Mouse (Mus musculus) forebrain, embryonic 14.5 days (tissue): ENCODE measurements around the gene Ilvbl. TPM values are rescaled to one million over a fixed set of nuclear protein-coding genes. Genes with fewer than 3 reads are reported as not detected.
A peak's percentile ranks its signal among the peaks of the same experiment; 100 is the strongest.
"Not testable (repeated sequence)": the region's sequence is repeated elsewhere in the genome, so short reads cannot be mapped to it uniquely, and the experiment has no call there.

Source experiments
- ATAC-seq: fragments of 200-750 bp; cut with Nextera tagmentation; 2 replicates; pipeline ENCODE4 v1.8.0; 2017; ENCODE audit warnings: mild to moderate bottlenecking, moderate library complexity
- DNase-seq: peaks from one replicate; pipeline ENCODE4 v3.0.0-alpha.2; 2015; ENCODE audit warnings: low spot score
- H3K27ac ChIP-seq: fragments of 300-500 bp; sonication (generic); 2 replicates; pipeline ENCODE4 v1.5.1; 2014; ENCODE audit warnings: low read depth, mild to moderate bottlenecking, control low read depth, low read length, moderate library complexity
- H3K27me3 ChIP-seq: fragments of 300-500 bp; sonication (generic); replicated peaks from 2 replicates; pipeline ENCODE4 v1.6.1; 2014; ENCODE audit warnings: low read length, control low read depth, mixed read lengths; ENCODE audit not compliant: control insufficient read depth, insufficient read depth
- H3K36me3 ChIP-seq: fragments of 300-500 bp; sonication (generic); 2 replicates; pipeline ENCODE4 v1.6.1; 2014; ENCODE audit warnings: low read length, control low read depth; ENCODE audit not compliant: control insufficient read depth, insufficient read depth
- H3K4me1 ChIP-seq: fragments of 300-500 bp; sonication (generic); 2 replicates; pipeline ENCODE4 v1.6.1; 2014; ENCODE audit warnings: antibody characterized with exemption, low read length, control low read depth; ENCODE audit not compliant: control insufficient read depth, insufficient read depth
- H3K4me2 ChIP-seq: fragments of 300-500 bp; sonication (generic); 2 replicates; pipeline ENCODE4 v1.6.1; 2014; ENCODE audit warnings: mild to moderate bottlenecking, control low read depth, low read length
- H3K4me3 ChIP-seq: fragments of 300-500 bp; sonication (generic); 2 replicates; pipeline ENCODE4 v1.5.1; 2014; ENCODE audit warnings: low read depth, low read length, control low read depth
- H3K9ac ChIP-seq: fragments of 300-500 bp; sonication (generic); 2 replicates; pipeline ENCODE4 v1.6.1; 2014; ENCODE audit warnings: mild to moderate bottlenecking, low read length, control low read depth, moderate library complexity
- H3K9me3 ChIP-seq: fragments of 300-500 bp; sonication (generic); replicated peaks from 2 replicates; pipeline ENCODE4 v1.6.1; 2016; ENCODE audit warnings: low read length, control low read depth, mixed read lengths; ENCODE audit not compliant: control insufficient read depth
- WGBS: fragments of 180-500 bp; shearing (Covaris S2); extraction: QIAGEN DNeasy Blood & Tissue Kit; methylation state at CpG from one replicate; pipeline ENCODE4 v1.1.7; 2014; 5-methylcytosine and 5-hydroxymethylcytosine counted together
- polyA plus RNA-seq: library from polyadenylated mRNA; unstranded; fragments of >200 nt; fragmentation: Nextera tagmentation; extraction: Ambion mirVana; gene quantifications from 2 replicates; pipeline ENCODE4 v1.2.1, GENCODE M21; 2014

Gene Ilvbl
- 29.3 and 32.8 TPM in 2 replicates for polyA plus RNA-seq

DNA sequence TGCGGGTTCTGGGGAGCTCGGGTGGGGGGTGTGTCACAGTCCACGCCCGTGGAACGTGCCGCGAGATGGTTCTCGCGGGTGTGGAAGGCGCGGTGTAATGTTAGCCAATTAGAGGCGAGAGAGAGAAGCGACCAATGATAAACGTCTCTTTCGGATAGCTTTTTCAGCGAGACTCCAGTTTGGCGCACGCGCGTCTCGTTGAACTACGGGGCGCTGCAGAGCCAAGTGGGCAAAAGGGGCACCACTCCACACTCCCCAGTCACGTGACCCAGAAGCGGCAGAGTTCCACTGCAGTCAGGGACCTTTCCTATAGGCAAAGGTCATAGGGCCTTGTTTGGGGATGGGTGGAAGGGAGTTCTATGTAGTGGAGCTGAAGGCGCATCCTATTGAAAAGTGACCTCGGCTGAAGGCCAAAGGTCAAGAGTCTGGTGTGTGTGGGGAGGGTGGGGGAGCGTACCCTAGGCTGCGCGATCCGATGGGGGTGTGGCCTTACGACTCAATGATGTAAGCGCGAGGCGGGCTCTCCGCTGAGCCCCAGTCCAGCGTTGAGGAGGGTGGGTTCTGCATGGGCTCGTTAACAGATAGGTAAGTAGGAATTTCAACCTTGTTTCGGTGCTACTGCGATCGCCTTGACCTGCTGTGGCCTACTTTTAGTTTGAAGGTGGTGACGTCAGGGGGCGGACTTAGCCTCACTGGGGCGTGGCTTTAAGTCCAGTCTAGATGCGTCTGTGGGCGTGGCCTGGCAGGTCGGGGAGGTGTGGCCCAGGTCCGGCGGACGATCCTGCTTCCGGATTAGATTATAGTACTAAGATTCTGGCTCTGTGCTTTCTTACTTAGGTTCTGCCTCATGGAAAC is at the start of gene Ilvbl:
Ilvbl (plus strand) TSS at position 97 of the 855 bp plus-strand sequence.
- WGBS = under 1% methylated on average over 51 of the region's 51 CpGs
- no peaks in the 10 kb centered on the region for H3K27me3 ChIP-seq
- DNase-seq (peak; percentile 97), ATAC-seq (peak; percentile 87)
- H3K4me3 ChIP-seq = peak within 1 kb of the TSS; percentile 54
- H3K4me2 ChIP-seq = peak within 1 kb of the TSS; percentile 74
- 0 out of 2 replicates have a peak, but pooled peaks cover 4% of the 10 kb centered on the region for H3K4me1 ChIP-seq
- H3K36me3 ChIP-seq = peaks cover 7% of the 10 kb centered on the region; the same call in 1 of the 2 replicates
- peak within 1 kb of the TSS; percentile 74 for H3K27ac ChIP-seq
- H3K9ac ChIP-seq = peak within 1 kb of the TSS; percentile 67
- no peaks in the 10 kb centered on the region for H3K9me3 ChIP-seq

DNA sequence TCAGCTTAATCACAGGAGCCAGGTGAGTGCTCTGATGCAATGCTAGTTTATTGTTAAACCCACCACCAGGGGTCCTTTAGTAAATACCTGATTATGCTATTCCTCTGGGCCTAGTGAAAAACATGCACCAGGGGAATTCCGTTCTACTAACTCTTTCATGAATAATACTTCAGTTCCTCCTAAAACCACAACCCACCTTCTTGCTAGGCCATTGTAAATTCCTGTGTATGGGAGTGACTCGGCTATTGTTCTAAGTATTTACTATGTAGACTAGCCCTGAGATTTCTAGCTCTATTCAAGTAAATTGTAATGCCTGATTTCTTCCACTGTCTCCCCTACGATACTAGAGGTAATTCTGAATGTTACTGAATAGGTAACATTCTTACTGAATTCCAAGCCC is 49.1 kb upstream of the Ilvbl start:
- H3K9me3 ChIP-seq, ATAC-seq, DNase-seq, H3K27me3 ChIP-seq, H3K9ac ChIP-seq, H3K4me3 ChIP-seq, H3K4me2 ChIP-seq, H3K36me3 ChIP-seq, H3K27ac ChIP-seq, H3K4me1 ChIP-seq: not testable (repeated sequence)
- 26% methylated on average over 3 of the region's 3 CpGs for WGBS

- Histone ChIP-seq H3K4me3 (no peak overlapping the region), H3K9ac (no peak overlapping the region), H3K4me2 (no peak overlapping the region), H3K9me3 (no peaks in the 10 kb centered on the region), H3K27me3 (no peaks in the 10 kb centered on the region), H3K27ac (no peak overlapping the region), H3K36me3 (no peaks in the 10 kb centered on the region), H3K4me1 (no peaks in the 10 kb centered on the region)
- no peak for DNase-seq
- no peak for ATAC-seq
- 65% methylated on average over 4 of the region's 4 CpGs for WGBS
Measured at GRCm38 (mm10) chr10:78525511-78525910, 48.6 kb upstream of the Ilvbl start.

- 76% methylated on average over 2 of the region's 2 CpGs for WGBS
- Histone ChIP-seq H3K27me3 (no peaks in the 10 kb centered on the region), H3K9me3 (no peaks in the 10 kb centered on the region), H3K36me3 (no peaks in the 10 kb centered on the region), H3K4me1 (no peaks in the 10 kb centered on the region), H3K4me3 (no peak overlapping the region), H3K9ac (no peak overlapping the region), H3K4me2 (no peak overlapping the region), H3K27ac (no peak overlapping the region)
- DNase-seq (no peak), ATAC-seq (no peak)
Measured at GRCm38 (mm10) chr10:78540943-78541342, 33.2 kb upstream of the Ilvbl start.

DNA sequence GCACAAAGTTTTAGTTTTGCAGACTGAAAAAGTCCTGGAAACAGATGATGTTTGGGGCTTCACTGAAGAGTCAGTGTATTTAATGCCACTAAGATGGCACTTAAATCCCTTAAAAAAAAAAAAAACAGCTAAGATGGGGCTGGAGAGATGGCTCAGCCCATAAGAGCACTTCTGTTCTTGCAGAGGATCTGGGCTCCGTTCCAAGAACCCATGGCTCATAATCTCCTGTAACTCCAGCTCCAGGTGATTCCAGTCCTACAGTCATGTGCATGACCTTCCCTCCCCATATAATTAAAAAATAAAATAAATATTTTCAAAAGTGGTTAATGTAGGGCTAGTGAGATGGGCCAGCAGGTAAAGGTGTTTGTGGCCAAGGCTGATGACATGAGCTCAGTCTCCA is 9.1 kb upstream of the Ilvbl start:
- no peaks in the 10 kb centered on the region for H3K27me3 ChIP-seq
- no peak for DNase-seq
- H3K9me3 ChIP-seq = no peaks in the 10 kb centered on the region
- WGBS = 91% methylated on average over 1 of the region's 1 CpGs
- H3K4me2 ChIP-seq = no peak overlapping the region
- H3K36me3 ChIP-seq = no peaks in the 10 kb centered on the region
- H3K27ac ChIP-seq = no peak overlapping the region
- H3K4me3 ChIP-seq = no peak overlapping the region
- ATAC-seq = no peak
- H3K9ac ChIP-seq = no peak overlapping the region
- no peaks in the 10 kb centered on the region for H3K4me1 ChIP-seq

DNA sequence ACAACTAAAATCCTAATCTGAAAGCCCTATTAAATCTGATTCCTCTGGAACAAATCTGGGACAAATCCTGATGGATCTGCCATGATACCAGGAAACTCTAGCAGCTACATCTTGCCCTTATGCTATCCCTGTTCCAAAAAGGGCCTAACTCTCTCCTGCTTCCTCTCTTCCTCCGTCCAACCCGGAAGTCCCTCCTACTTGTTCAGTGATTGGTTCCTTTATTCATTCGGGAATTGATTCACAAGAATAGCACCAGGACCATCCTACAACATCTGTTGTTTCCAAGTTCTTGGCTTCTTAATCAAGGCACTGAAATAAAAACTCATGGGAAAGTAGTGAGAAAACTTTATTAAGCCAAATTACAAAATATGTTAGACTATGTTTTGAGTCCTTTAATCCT is 5.0 kb upstream of the Ilvbl start:
- Histone ChIP-seq H3K4me2 (no peak overlapping the region), H3K4me1 (no peaks in the 10 kb centered on the region), H3K27me3 (no peaks in the 10 kb centered on the region), H3K4me3 (no peak overlapping the region), H3K9me3 (no peaks in the 10 kb centered on the region), H3K36me3 (no peaks in the 10 kb centered on the region), H3K27ac (no peak overlapping the region), H3K9ac (no peak overlapping the region)
- ATAC-seq (no peak), DNase-seq (no peak)
- 85% methylated on average over 3 of the region's 3 CpGs for WGBS

- Histone ChIP-seq H3K4me2 (no peak overlapping the region), H3K27me3 (no peaks in the 10 kb centered on the region), H3K36me3 (no peaks in the 10 kb centered on the region), H3K9ac (no peak overlapping the region), H3K4me1 (no peaks in the 10 kb centered on the region), H3K9me3 (no peaks in the 10 kb centered on the region), H3K27ac (no peak overlapping the region), H3K4me3 (no peak overlapping the region)
- 62% methylated on average over 3 of the region's 3 CpGs for WGBS
- DNase-seq (no peak), ATAC-seq (no peak)
Measured at GRCm38 (mm10) chr10:78569686-78570085, 4.5 kb upstream of the Ilvbl start.

- WGBS = 67% methylated on average over 6 of the region's 6 CpGs
- H3K4me2 ChIP-seq = no peak overlapping the region
- no peaks in the 10 kb centered on the region for H3K36me3 ChIP-seq
- no peak overlapping the region for H3K27ac ChIP-seq
- H3K9me3 ChIP-seq = no peaks in the 10 kb centered on the region
- no peak for ATAC-seq
- no peak for DNase-seq
- no peak overlapping the region for H3K4me3 ChIP-seq
- no peaks in the 10 kb centered on the region for H3K4me1 ChIP-seq
- no peaks in the 10 kb centered on the region for H3K27me3 ChIP-seq
- no peak overlapping the region for H3K9ac ChIP-seq
Measured at GRCm38 (mm10) chr10:78570416-78570815, 3.7 kb upstream of the Ilvbl start.

DNA sequence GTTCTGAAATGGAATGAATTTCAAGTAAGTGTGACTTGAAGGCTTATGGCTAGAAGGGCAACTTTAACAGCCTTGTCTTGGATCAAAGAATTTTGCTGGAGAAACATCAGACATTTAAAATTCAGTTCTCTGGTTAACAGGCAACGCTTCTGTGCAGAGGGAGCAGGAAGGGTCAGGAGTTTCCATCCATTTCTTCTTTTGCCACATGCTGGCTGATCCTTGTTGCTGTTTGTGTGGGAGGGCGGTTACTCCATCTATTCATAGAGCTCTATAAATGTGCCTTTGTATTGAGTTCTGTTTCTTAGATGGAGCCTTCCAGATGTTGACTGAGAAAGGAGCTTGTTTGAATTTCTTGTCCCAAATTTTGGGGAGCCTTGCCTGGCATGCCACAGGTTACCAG is 3.2 kb upstream of the Ilvbl start:
- Histone ChIP-seq H3K9me3 (no peaks in the 10 kb centered on the region), H3K4me2 (no peak overlapping the region), H3K27ac (no peak overlapping the region), H3K9ac (no peak overlapping the region), H3K4me1 (0 out of 2 replicates have a peak, but pooled peaks cover 3% of the 10 kb centered on the region), H3K4me3 (no peak overlapping the region), H3K36me3 (no peaks in the 10 kb centered on the region), H3K27me3 (no peaks in the 10 kb centered on the region)
- no peak for ATAC-seq
- DNase-seq = no peak
- WGBS = 68% methylated on average over 2 of the region's 2 CpGs
